Mouse (Mus musculus) mesoderm, embryonic 11.5 days (tissue): Measurements from ENCODE around the gene Cgref1.

Experiments
- DNase-seq: peaks from one replicate; pipeline ENCODE4 v3.0.0-alpha.2; 2012; ENCODE audit warnings: low read depth, low spot score

Cgref1 gene

DNA sequence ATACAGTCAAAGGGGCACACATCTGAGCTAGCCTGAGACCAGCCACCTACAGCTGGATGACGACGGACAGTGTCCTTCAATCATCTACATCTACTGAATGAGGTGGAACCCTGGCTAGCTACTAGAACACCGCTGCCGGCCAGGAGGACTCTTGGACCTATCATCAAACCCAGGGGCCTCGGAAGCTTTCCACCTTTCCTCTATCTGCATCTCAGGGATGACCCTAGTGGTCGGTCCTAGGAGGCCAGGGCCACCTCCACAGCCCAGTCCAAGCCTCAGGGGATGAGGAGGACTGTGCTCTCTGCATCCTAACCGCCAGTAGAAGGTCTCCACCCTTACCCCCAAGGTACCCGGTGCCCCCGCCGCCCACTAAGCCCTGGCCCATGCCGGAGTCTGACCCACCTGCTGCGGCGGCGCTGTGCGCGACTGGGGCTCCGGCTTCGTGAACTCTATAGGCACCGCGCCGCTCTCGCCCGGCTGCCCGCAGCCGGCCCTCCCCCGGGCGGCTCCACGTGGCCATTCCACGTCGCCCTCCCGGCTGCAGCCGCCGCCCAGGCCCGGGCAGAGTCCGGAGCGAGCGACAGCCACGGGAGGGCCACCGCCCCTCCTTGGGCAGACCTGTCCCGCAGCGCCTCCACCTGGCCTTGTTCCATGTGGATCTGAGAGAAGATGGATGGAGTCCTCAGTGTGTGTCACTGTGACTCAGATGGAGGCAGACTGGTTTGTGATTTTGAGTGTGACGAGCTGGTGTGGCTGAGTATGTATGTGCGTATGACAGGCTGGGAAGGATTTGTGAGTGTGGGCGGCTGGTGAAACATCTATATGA, at the start of gene Cgref1:
Gene Cgref1 (minus strand): TSS at position 636 of the 826 bp plus-strand sequence.
- peak; percentile 42 for DNase-seq

DNA sequence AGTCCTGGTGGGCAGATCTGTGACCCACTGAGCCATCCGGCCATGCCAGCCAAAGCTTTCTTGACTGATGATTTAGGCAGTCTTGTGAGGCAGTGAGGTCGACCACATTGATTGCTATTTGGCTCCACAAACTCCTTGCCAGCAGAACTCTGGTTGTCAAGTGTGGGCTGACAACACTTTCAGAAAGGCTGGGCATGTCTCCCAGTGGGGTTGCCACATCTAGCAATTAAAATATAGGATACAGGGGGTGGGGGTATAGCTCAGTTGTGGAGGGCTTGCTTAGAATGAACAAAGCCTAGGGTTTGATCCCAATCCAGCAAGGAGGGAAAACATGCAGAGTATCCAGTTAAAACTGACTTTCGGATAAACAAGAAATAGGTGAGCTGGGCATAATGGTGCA, 48.7 kb upstream of the Cgref1 start:
- DNase-seq = no peak

- DNase-seq = no peak
Observed at GRCm38 (mm10) chr5:30992980-30993676, 47.7 kb upstream of the Cgref1 start.

DNA sequence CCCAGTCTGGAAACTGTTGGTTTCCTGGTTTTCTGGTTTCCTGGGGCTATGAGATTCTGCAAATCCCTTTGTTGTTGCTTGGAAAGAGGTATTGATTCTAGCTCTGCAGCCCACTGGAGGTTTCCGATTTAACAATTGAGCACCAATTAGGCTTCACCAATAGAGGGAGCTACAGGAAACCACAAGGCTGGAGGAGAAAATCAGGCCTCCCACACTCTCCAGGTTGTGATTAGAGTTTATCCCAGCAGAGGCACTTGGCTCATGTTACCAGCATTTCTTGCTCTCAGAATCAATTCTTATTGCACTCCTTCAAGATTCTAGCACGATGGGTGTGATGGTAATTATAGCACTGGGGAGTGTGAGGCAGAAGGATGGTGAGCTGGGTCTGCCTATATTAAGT, 37.0 kb upstream of the Cgref1 start:
- no peak for DNase-seq

DNA sequence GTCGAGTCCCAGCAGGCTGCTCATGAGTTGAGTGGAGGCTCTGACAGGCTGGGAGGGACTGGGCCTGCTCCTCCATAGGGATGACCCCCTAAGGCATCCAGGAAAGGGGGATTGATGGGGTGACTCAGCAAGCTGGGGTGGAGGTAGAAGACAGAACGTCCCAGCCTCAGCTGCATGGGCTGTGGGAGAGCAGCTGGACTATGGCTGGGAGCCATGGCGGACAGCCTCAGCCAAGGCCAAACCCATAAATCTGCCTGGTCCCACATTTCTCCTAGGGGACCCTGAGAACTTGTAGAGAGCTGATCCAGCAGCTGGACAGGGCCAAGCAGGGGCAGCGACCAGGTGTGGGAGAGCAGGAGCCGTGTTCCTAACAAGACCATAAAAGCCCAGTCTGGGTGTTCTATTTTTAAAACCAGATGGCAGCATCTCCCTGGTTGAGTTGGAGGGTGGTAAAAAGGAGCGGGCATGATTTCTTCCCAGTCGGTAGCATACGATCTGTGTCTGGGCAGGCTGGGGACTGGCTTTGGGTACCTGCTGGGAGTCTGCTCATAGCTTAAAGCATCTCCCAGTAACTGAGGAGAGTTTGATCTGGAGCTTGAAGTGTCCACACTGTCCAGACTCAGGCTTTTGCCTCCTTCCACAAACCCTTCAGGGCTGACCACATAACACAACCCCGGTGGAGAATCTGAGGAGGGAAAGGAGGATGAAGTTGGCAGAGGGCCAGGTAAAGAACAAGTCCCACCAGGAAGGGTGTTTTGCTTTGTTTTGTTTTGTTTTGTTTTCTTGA, 29.7 kb upstream of the Cgref1 start:
- DNase-seq = no peak

- DNase-seq = no peak
Observed at GRCm38 (mm10) chr5:30969440-30969839, 24.0 kb upstream of the Cgref1 start.

GRCm38 (mm10) chr5:30968416-30968815, 23.0 kb upstream of the Cgref1 start, which contains the start of gene Tcf23:
TSS of gene Tcf23 (plus strand) at chr5:30968662.
- DNase-seq = no peak

DNA sequence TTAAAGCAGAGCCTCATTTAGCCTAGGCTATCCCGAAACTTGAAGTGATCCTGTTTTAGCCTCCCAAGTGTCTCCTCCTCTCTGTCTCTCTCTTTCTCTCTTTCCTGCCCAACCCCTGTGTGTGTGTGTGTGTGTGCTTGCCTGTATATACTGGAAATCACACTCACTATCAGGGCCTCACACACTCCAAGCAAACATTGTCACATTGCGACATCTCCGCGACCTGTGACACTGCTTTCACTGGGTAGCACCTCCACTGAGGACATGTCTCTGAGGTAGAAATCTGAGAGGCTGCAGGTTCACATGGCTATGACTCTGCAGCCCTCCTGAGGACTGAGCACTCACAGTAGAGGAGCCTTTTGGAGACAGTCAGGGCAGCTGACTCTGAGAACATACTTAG, 20.8 kb upstream of the Cgref1 start:
- DNase-seq = no peak

GRCm38 (mm10) chr5:30963916-30964315, 18.5 kb upstream of the Cgref1 start:
- DNase-seq = no peak

DNA sequence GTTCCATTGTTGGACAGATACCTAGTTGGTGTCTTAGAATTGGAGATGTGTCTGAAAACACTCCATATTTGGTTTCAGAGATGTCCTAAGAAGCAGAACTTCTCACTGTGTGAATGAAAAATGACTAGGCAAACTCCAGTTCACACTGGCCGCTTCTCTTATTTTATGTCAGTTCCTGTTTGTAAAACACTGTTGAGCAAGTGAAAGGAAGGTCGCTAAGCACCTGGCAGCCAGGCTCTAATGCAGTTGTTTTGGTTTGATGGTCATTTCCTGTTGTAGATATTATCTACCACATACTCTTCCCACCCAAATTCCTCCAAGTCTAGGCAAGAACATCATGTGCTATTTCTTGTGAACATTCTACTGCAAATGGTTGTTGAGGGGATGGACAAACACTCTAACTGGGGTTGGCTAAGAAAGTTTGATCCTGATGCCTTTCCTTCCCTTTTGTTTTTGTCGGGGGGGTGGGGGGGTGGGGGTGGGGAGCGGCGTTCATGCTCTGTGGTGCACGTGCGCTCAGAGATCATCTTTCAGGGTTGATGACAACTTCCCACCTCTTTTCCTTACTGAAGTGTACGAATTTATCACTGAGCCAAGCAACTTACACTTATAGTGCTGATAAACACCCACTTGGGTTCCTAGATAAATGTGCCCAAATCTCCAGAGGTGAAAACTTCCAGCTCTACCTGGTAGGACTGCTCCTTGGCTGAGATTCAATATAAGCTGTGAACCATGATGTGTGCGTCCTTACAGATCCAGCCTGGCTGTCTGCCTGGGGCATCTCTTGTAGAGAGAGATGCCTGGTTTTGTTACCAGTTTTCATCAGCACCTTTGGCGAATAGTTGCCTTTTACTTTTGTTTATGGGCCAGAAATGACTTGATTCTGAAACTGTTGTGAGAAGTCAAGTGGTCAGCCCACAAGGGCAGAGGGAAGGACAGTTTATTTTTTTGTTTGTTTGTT, 16.4 kb upstream of the Cgref1 start:
- DNase-seq = no peak

- no peak for DNase-seq
Observed at GRCm38 (mm10) chr5:30960814-30961213, 15.4 kb upstream of the Cgref1 start.

- DNase-seq = peak; percentile 99
Observed at GRCm38 (mm10) chr5:30959966-30960501, 14.6 kb upstream of the Cgref1 start, which contains the start of gene Preb. TSS of gene Preb (minus strand) at chr5:30960361.

DNA sequence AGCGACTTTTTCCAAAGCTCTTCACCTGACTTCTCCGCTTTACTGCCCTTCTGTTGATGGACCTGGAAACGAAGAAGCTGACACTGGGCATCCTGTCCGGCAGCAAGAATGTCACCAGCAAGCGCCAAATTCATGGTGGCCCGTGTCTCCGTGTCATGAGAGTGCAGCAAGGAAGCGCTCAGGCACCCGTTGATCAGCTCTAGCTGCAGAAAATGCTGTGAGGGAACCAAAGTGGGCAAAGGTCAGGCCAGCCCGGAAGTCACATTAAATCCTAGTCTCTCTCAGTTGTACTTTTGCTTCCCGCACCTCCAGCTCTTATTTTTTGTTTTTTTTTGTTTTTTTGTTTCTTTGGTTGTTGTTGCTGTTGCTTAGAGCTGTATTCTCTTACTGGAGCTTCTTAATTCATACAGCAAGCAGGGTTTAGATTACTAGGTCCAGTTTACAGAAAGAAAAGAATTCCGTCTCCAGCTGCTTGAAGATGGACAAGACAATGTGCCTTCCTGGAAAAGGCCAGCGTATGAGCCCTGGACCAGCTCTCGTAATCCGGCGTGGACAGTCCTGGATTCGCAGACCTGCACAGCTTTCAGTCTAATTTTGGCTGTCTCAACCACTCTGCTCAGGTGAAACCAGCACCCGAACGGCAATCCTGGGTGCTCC, 13.9 kb upstream of the Cgref1 start:
- no peak for DNase-seq

- no peak for DNase-seq
Observed at GRCm38 (mm10) chr5:30957891-30958290, 12.5 kb upstream of the Cgref1 start.

GRCm38 (mm10) chr5:30955751-30956150, 10.4 kb upstream of the Cgref1 start:
- DNase-seq = no peak

GRCm38 (mm10) chr5:30954556-30954955, 9.2 kb upstream of the Cgref1 start:
- no peak for DNase-seq

GRCm38 (mm10) chr5:30954065-30954464, 8.7 kb upstream of the Cgref1 start:
- DNase-seq = no peak

DNA sequence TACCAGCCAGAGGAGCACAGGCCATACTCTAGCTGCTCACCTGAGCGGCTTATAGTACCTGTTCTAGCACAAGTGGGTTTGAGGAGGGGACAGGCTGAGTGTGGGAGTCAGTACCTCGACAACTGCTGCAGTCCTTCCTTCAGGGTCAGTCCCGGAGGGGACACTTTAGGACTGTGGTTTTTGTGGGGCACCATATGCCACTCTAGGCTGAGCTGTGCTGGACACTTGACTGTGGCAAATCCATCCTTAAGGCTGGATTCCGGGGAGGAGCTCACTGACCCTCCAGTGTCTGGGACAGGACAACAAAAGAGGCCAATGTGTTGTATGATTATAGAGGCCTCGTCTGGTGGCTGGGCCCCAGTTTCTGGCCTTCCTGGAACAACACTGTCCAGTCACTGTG, 7.2 kb upstream of the Cgref1 start:
- no peak for DNase-seq

DNA sequence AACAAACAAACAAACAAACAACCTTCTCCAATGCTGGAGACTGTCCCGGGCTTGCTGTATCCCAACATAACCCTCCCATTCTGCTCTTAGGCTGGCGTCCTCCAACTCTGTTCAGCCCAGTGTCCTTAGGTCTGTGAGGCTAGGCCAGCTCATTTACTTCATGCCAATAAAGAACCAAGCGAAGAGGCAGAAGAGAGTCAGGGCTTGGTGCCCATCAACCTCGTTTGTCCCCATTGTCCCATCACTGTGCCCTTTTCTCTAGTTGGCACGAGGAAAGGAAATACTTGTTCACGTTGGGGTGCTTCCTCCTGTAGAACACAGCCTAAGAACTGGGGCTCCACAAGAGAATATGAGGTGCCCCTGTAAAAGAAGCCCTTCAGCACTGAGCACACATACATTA, 6.3 kb upstream of the Cgref1 start:
- DNase-seq = no peak

GRCm38 (mm10) chr5:30950922-30951321, 5.5 kb upstream of the Cgref1 start:
- no peak for DNase-seq
